Mouse (Mus musculus): ENCODE data around the gene Tcf7l2. TPM values are rescaled to one million over a fixed set of nuclear protein-coding genes. Genes with fewer than 3 reads are reported as not detected.

Tcf7l2 gene
- polyA plus RNA-seq, 1 experiment from 2014 or later: 142 TPM

- Histone ChIP-seq H3K4me2 (no peak overlapping the region), H3K27ac (peak overlapping the region; percentile 51; the same call in 1 of the 2 replicates), H3K27me3 (no peaks in the 10 kb centered on the region), H3K9me3 (no peaks in the 10 kb centered on the region), H3K9ac (no peak overlapping the region), H3K4me1 (peaks cover 11% of the 10 kb centered on the region), H3K4me3 (no peak overlapping the region), H3K36me3 (peaks cover 65% of the 10 kb centered on the region)
- ATAC-seq (ENCODE audit: insufficient number of reproducible peaks, insufficient read depth, low FRiP score, low TSS enrichment, low read depth): no peak
- WGBS: 84% methylated on average over 20 of the region's 20 CpGs
Observed at GRCm38 (mm10) chr19:55914614-55915211, 173.1 kb downstream of the Tcf7l2 start.

GRCm38 (mm10) chr19:55915506-55915905 lies 173.9 kb downstream of the Tcf7l2 start:
- ATAC-seq (ENCODE audit: insufficient number of reproducible peaks, insufficient read depth, low FRiP score, low TSS enrichment, low read depth): no peak
- no peak overlapping the region for H3K4me2 ChIP-seq
- H3K9ac ChIP-seq: no peak overlapping the region
- no peak overlapping the region; the same call in 1 of the 2 replicates for H3K27ac ChIP-seq
- H3K27me3 ChIP-seq: no peaks in the 10 kb centered on the region
- no peaks in the 10 kb centered on the region for H3K9me3 ChIP-seq
- peaks cover 66% of the 10 kb centered on the region for H3K36me3 ChIP-seq
- WGBS: 67% methylated on average over 7 of the region's 7 CpGs
- H3K4me3 ChIP-seq: no peak overlapping the region
- peaks cover 11% of the 10 kb centered on the region for H3K4me1 ChIP-seq

GRCm38 (mm10) chr19:55916211-55916610 lies 174.6 kb downstream of the Tcf7l2 start:
- ATAC-seq (ENCODE audit: insufficient number of reproducible peaks, insufficient read depth, low FRiP score, low TSS enrichment, low read depth): no peak
- H3K4me3 ChIP-seq: no peak overlapping the region
- no peak overlapping the region for H3K9ac ChIP-seq
- H3K27me3 ChIP-seq: no peaks in the 10 kb centered on the region
- no peaks in the 10 kb centered on the region for H3K9me3 ChIP-seq
- H3K27ac ChIP-seq: no peak overlapping the region
- H3K4me2 ChIP-seq: no peak overlapping the region
- 92% methylated on average over 3 of the region's 3 CpGs for WGBS
- peaks cover 66% of the 10 kb centered on the region for H3K36me3 ChIP-seq
- H3K4me1 ChIP-seq: peaks cover 11% of the 10 kb centered on the region

GRCm38 (mm10) chr19:55923789-55924426 lies 182.3 kb downstream of the Tcf7l2 start:
- Histone ChIP-seq H3K9ac (no peak overlapping the region), H3K27ac (no peak overlapping the region), H3K36me3 (peaks cover 79% of the 10 kb centered on the region), H3K4me3 (no peak overlapping the region), H3K9me3 (no peaks in the 10 kb centered on the region), H3K4me2 (no peak overlapping the region), H3K4me1 (no peaks in the 10 kb centered on the region), H3K27me3 (no peaks in the 10 kb centered on the region)
- 49% methylated on average over 12 of the region's 12 CpGs for WGBS
- ATAC-seq (ENCODE audit: insufficient number of reproducible peaks, insufficient read depth, low FRiP score, low TSS enrichment, low read depth): no peak

GRCm38 (mm10) chr19:55924800-55925199 lies 183.2 kb downstream of the Tcf7l2 start:
- H3K4me2 ChIP-seq: no peak overlapping the region
- 88% methylated on average over 4 of the region's 4 CpGs for WGBS
- H3K36me3 ChIP-seq: peaks cover 77% of the 10 kb centered on the region
- H3K4me3 ChIP-seq: no peak overlapping the region
- H3K9ac ChIP-seq: no peak overlapping the region
- no peak overlapping the region for H3K27ac ChIP-seq
- no peaks in the 10 kb centered on the region for H3K9me3 ChIP-seq
- no peaks in the 10 kb centered on the region for H3K4me1 ChIP-seq
- no peaks in the 10 kb centered on the region for H3K27me3 ChIP-seq
- no peak for ATAC-seq (ENCODE audit: insufficient number of reproducible peaks, insufficient read depth, low FRiP score, low TSS enrichment, low read depth)

GRCm38 (mm10) chr19:55925425-55925803 lies 183.8 kb downstream of the Tcf7l2 start:
- Histone ChIP-seq H3K27me3 (no peaks in the 10 kb centered on the region), H3K36me3 (peaks cover 75% of the 10 kb centered on the region), H3K4me1 (no peaks in the 10 kb centered on the region), H3K27ac (no peak overlapping the region), H3K4me2 (no peak overlapping the region), H3K9ac (no peak overlapping the region), H3K4me3 (no peak overlapping the region), H3K9me3 (no peaks in the 10 kb centered on the region)
- 76% methylated on average over 7 of the region's 7 CpGs for WGBS
- no peak for ATAC-seq (ENCODE audit: insufficient number of reproducible peaks, insufficient read depth, low FRiP score, low TSS enrichment, low read depth)

GRCm38 (mm10) chr19:55925804-55926521 lies 184.3 kb downstream of the Tcf7l2 start:
- no peak overlapping the region for H3K4me2 ChIP-seq
- no peak overlapping the region for H3K9ac ChIP-seq
- no peaks in the 10 kb centered on the region for H3K27me3 ChIP-seq
- no peaks in the 10 kb centered on the region for H3K4me1 ChIP-seq
- peaks cover 73% of the 10 kb centered on the region for H3K36me3 ChIP-seq
- 87% methylated on average over 16 of the region's 16 CpGs for WGBS
- H3K4me3 ChIP-seq: no peak overlapping the region
- no peaks in the 10 kb centered on the region for H3K9me3 ChIP-seq
- ATAC-seq (ENCODE audit: insufficient number of reproducible peaks, insufficient read depth, low FRiP score, low TSS enrichment, low read depth): no peak
- H3K27ac ChIP-seq: no peak overlapping the region

GRCm38 (mm10) chr19:55926858-55927673 lies 185.4 kb downstream of the Tcf7l2 start:
- H3K27me3 ChIP-seq: no peaks in the 10 kb centered on the region
- ATAC-seq (ENCODE audit: insufficient number of reproducible peaks, insufficient read depth, low FRiP score, low TSS enrichment, low read depth): no peak
- no peak overlapping the region for H3K4me2 ChIP-seq
- H3K4me1 ChIP-seq: no peaks in the 10 kb centered on the region
- 87% methylated on average over 16 of the region's 16 CpGs for WGBS
- H3K4me3 ChIP-seq: no peak overlapping the region
- H3K27ac ChIP-seq: no peak overlapping the region
- no peaks in the 10 kb centered on the region for H3K9me3 ChIP-seq
- peaks cover 70% of the 10 kb centered on the region for H3K36me3 ChIP-seq
- H3K9ac ChIP-seq: no peak overlapping the region

GRCm38 (mm10) chr19:55927674-55928061 lies 186.0 kb downstream of the Tcf7l2 start:
- H3K36me3 ChIP-seq: peaks cover 64% of the 10 kb centered on the region
- H3K4me3 ChIP-seq: no peak overlapping the region
- no peaks in the 10 kb centered on the region for H3K27me3 ChIP-seq
- no peaks in the 10 kb centered on the region for H3K9me3 ChIP-seq
- H3K9ac ChIP-seq: no peak overlapping the region
- no peak overlapping the region for H3K4me2 ChIP-seq
- 94% methylated on average over 9 of the region's 9 CpGs for WGBS
- no peak for ATAC-seq (ENCODE audit: insufficient number of reproducible peaks, insufficient read depth, low FRiP score, low TSS enrichment, low read depth)
- no peak overlapping the region for H3K27ac ChIP-seq
- no peaks in the 10 kb centered on the region for H3K4me1 ChIP-seq

- Histone ChIP-seq H3K4me1 (no peaks in the 10 kb centered on the region), H3K9me3 (no peaks in the 10 kb centered on the region), H3K9ac (no peak overlapping the region), H3K4me3 (no peak overlapping the region), H3K4me2 (no peak overlapping the region), H3K27ac (no peak overlapping the region), H3K27me3 (no peaks in the 10 kb centered on the region), H3K36me3 (peaks cover 55% of the 10 kb centered on the region)
- no peak for ATAC-seq (ENCODE audit: insufficient number of reproducible peaks, insufficient read depth, low FRiP score, low TSS enrichment, low read depth)
- WGBS: 88% methylated on average over 5 of the region's 5 CpGs
Observed at GRCm38 (mm10) chr19:55928674-55929073, 187.1 kb downstream of the Tcf7l2 start.

- ATAC-seq (ENCODE audit: insufficient number of reproducible peaks, insufficient read depth, low FRiP score, low TSS enrichment, low read depth): no peak
- H3K4me1 ChIP-seq: no peaks in the 10 kb centered on the region
- H3K9me3 ChIP-seq: no peaks in the 10 kb centered on the region
- H3K4me3 ChIP-seq: no peak overlapping the region
- no peak overlapping the region for H3K27ac ChIP-seq
- H3K27me3 ChIP-seq: no peaks in the 10 kb centered on the region
- no peak overlapping the region for H3K4me2 ChIP-seq
- WGBS: 94% methylated on average over 17 of the region's 17 CpGs
- peaks cover 43% of the 10 kb centered on the region for H3K36me3 ChIP-seq
- H3K9ac ChIP-seq: no peak overlapping the region
Observed at GRCm38 (mm10) chr19:55931642-55932041, 190.0 kb downstream of the Tcf7l2 start.
